Mouse (Mus musculus) kidney, adult 11 months (tissue): ENCODE measurements around the gene Stk17b.
"Not testable (repeated sequence)": the region's sequence is repeated elsewhere in the genome, so short reads cannot be mapped to it uniquely, and the experiment has no call there.

Source experiments
- DNase-seq: peaks from one replicate; pipeline ENCODE4 v3.0.0; 2022

The Stk17b gene

GRCm38 (mm10) chr1:53721353-53721752 lies 63.7 kb downstream of the Stk17b start:
- DNase-seq, result no peak

- no peak for DNase-seq
These were observed 64.2 kb downstream of the Stk17b start for GRCm38 (mm10) chr1:53720601-53721351.

GRCm38 (mm10) chr1:53715966-53716515 lies 69.0 kb downstream of the Stk17b start:
- no peak for DNase-seq

- no peak for DNase-seq
These were observed 69.6 kb downstream of the Stk17b start for GRCm38 (mm10) chr1:53715446-53715845.

GRCm38 (mm10) chr1:53713383-53713782 lies 71.6 kb downstream of the Stk17b start:
- not testable (repeated sequence) for DNase-seq

GRCm38 (mm10) chr1:53711069-53711468 lies 74.0 kb downstream of the Stk17b start:
- DNase-seq, result no peak

- DNase-seq, result not testable (repeated sequence)
These were observed 75.4 kb downstream of the Stk17b start for GRCm38 (mm10) chr1:53709602-53710001.

GRCm38 (mm10) chr1:53706431-53707361 lies 78.3 kb downstream of the Stk17b start, which contains the start of gene Dnah7a:
TSS of gene Dnah7a (minus strand) at chr1:53706784.
- DNase-seq, result no peak
